Mouse (Mus musculus) stomach, embryonic 15.5 days (tissue): ENCODE measurements around the gene Fdx1l. TPM values are rescaled to one million over a fixed set of nuclear protein-coding genes. Genes with fewer than 3 reads are reported as not detected.

Experiments
- ATAC-seq: fragments of 200-750 bp; cut with Nextera tagmentation; 2 replicates; pipeline ENCODE4 v1.8.0; 2017; ENCODE audit warnings: low read depth, moderate number of reproducible peaks, moderate TSS enrichment; ENCODE audit not compliant: insufficient read depth, low FRiP score
- H3K27ac ChIP-seq: fragments of 300-500 bp; sonication (generic); 2 replicates; pipeline ENCODE4 v1.5.1; 2015; ENCODE audit warnings: mild to moderate bottlenecking, inconsistent platforms
- H3K27me3 ChIP-seq: fragments of 300-500 bp; sonication (generic); replicated peaks from 2 replicates; pipeline ENCODE4 v1.6.1; 2015; ENCODE audit warnings: inconsistent platforms
- H3K36me3 ChIP-seq: fragments of 300-500 bp; sonication (generic); 2 replicates; pipeline ENCODE4 v1.6.1; 2015; ENCODE audit warnings: inconsistent platforms
- H3K4me1 ChIP-seq: fragments of 300-500 bp; sonication (generic); 2 replicates; pipeline ENCODE4 v1.6.1; 2015; ENCODE audit warnings: inconsistent platforms
- H3K4me2 ChIP-seq: fragments of 300-500 bp; sonication (generic); 2 replicates; pipeline ENCODE4 v1.6.1; 2015; ENCODE audit warnings: mild to moderate bottlenecking, inconsistent platforms
- H3K4me3 ChIP-seq: fragments of 300-500 bp; sonication (generic); replicated peaks from 2 replicates; pipeline ENCODE4 v1.5.1; 2015; ENCODE audit warnings: inconsistent platforms
- H3K9ac ChIP-seq: fragments of 300-500 bp; sonication (generic); 2 replicates; pipeline ENCODE4 v1.6.1; 2015; ENCODE audit warnings: inconsistent platforms
- H3K9me3 ChIP-seq: fragments of 300-500 bp; sonication (generic); 2 replicates; pipeline ENCODE4 v1.6.1; 2016; ENCODE audit warnings: inconsistent platforms
- WGBS: fragments of 180-500 bp; shearing (Covaris S2); methylation state at CpG from one replicate; pipeline ENCODE4 v1.1.7; 2015; 5-methylcytosine and 5-hydroxymethylcytosine counted together
- polyA plus RNA-seq: library from polyadenylated mRNA; unstranded; fragments of >200 nt; fragmentation: Nextera tagmentation; extraction: Ambion mirVana; gene quantifications from 2 replicates; pipeline ENCODE4 v1.2.1, GENCODE M21; 2015

The Fdx1l gene
- polyA plus RNA-seq, 1 experiment from 2014 or later = 57.6 TPM

DNA sequence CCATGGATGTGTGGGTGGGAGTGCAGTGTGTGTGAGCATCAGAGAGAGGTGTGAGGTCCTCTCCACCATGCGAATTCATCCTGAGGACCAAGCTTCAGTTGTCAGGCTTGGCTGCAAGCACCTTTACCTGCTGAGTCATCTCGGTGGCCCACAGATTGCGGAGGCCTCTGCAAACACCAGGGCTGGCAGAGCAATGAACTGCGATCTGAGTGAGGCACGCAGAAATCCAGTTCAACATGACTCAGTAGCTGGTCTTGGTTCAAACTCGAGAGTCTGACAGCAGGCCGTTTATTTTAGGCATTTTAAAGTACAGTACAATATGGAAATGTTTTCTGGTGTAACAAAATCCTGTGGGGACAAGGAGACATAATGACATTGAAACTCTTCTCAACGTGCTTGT is 24.4 kb upstream of the Fdx1l start:
- Histone ChIP-seq H3K9me3 (no peaks in the 10 kb centered on the region), H3K4me2 (no peak overlapping the region), H3K36me3 (no peaks in the 10 kb centered on the region), H3K27ac (no peak overlapping the region), H3K9ac (no peak overlapping the region), H3K4me1 (no peaks in the 10 kb centered on the region), H3K27me3 (no peaks in the 10 kb centered on the region), H3K4me3 (no peak overlapping the region)
- WGBS = 62% methylated on average over 8 of the region's 8 CpGs
- no peak for ATAC-seq

DNA sequence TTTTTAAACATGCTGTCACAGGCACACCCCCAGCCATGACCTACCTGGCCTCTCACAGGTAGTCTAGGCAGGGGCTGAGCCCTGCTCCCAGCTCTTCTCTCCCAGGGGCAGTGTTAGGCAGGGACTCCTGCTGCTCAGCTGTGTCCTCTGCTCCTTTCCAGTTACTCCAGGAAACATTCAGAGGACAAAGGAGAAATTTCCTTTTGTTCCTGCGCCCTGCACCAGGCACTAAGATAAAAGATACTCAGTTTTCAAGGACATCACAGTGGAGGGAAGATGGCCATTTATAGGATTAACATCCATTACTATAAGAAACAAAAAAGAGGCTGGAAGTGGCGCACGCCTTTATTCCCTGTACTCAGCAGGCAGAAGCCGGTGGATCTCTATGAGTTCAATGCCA is 22.5 kb upstream of the Fdx1l start:
- H3K4me1 ChIP-seq = peaks cover under 1% of the 10 kb centered on the region; the same call in 1 of the 2 replicates
- no peak overlapping the region for H3K4me3 ChIP-seq
- WGBS = 87% methylated on average over 4 of the region's 4 CpGs

DNA sequence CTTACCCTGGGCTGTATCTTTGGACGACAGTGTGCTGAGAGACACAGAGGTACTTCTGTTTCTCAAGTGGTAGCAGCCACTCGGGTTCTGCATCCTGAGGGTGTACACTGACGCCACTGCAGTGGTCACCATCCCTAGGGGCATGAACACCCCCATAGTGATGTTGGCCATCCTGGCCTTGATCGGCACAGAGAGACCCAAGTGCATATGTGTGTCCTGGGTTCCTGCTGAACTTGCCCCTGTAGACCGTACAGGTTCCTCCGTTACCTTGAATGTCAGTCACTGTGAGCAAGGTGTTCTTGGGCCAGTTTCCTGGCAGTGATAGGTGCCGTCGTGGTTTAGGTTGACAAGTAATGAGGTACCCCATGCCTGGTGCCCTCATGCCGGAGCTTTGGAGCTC is 20.0 kb upstream of the Fdx1l start:
- Histone ChIP-seq H3K9me3 (no peaks in the 10 kb centered on the region), H3K9ac (no peak overlapping the region), H3K27me3 (no peaks in the 10 kb centered on the region), H3K27ac (no peak overlapping the region), H3K4me3 (no peak overlapping the region), H3K4me1 (peaks cover 11% of the 10 kb centered on the region), H3K36me3 (peaks cover 19% of the 10 kb centered on the region), H3K4me2 (no peak overlapping the region)
- 93% methylated on average over 9 of the region's 9 CpGs for WGBS
- no peak for ATAC-seq

More for the DNA sequence above, 22.5 kb upstream of the Fdx1l start:
- Histone ChIP-seq H3K27ac (no peak overlapping the region), H3K27me3 (no peaks in the 10 kb centered on the region), H3K9ac (no peak overlapping the region), H3K36me3 (no peaks in the 10 kb centered on the region), H3K9me3 (no peaks in the 10 kb centered on the region), H3K4me2 (no peak overlapping the region)
- no peak for ATAC-seq

DNA sequence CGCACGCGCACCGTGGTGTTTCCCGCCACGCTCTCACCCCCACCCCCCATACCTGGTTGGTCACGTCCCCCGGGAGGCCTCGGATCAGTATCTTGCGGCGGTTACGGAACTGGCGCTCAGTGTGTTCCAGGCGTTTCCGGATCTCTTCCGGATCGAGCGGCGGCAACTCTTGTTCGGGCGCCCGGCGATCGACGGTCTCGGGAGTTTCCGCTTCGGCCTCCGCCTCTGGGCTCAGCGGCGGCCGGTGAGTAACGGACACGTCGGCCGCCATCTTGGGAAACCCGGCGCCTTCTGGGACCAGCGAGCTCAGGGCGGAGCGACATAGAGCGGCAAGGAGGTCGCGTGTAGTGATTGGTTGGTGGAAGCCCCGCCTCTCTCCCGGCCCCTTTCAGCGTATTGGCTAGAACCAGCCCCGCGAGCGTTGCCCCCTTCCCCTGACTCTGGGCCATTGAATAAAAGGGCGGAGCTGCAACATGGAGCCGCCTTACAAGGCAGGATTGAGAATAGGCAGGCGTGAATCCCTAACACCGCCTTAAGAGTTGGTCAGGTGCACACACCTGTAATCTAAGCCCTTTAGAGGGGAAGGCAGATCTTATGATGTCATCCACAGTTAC is 18.4 kb upstream of the Fdx1l start, which contains the start of the genes Gm38431 and Raver1:
Gm38431 (minus strand) TSS at position 291 of the 614 bp plus-strand sequence.
Raver1 (minus strand) TSS at position 302 of the 614 bp plus-strand sequence.
- Histone ChIP-seq H3K4me2 (peak within 1 kb of the TSS; percentile 71), H3K4me1 (peaks cover 11% of the 10 kb centered on the region), H3K36me3 (peaks cover 28% of the 10 kb centered on the region), H3K9ac (peak within 1 kb of the TSS; percentile 62), H3K9me3 (no peaks in the 10 kb centered on the region), H3K27ac (peak within 1 kb of the TSS; percentile 92), H3K27me3 (no peaks in the 10 kb centered on the region), H3K4me3 (peak within 1 kb of the TSS; percentile 75)
- ATAC-seq = peak; percentile 100
- under 1% methylated on average over 54 of the region's 54 CpGs for WGBS

DNA sequence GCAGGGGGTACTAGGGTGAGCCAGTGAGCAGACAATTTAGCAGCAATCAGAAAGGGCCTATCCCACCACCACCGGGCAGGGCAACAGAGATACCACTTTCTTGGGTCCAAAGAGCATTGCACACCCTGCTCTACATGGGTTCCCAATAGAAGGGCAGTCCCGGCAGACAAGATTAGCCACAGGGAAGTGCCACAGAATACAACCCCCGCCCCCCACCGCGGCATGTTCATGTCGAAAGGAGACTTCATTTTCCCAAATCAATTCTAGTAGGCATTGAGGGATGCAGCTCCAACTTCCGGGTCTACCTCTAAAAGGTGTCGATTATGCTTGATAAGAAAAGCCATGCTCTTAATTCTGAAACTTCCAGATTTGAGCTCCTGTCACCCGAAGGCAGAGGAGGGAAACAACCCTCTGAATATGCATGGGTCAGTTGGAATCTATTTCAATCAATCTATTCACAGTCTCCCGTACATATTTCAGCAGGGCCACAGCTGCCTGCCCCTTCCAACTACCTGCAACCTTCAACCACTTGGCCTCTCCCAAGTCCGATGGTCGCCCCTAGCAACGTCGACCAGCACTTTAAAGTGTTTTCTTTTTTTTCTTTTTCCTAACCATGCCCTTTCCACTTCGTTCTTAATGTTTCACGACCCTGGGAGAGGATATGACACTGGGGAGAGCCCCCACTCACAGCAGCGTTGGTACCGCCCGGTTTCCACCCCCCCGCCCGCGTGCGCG is 17.7 kb upstream of the Fdx1l start:
- ATAC-seq = peak; percentile 3; the same call in 1 of the 2 replicates
- Histone ChIP-seq H3K4me2 (peak overlapping the region; percentile 71), H3K27ac (peak overlapping the region; percentile 92), H3K9ac (peak overlapping the region; percentile 62), H3K36me3 (peaks cover 35% of the 10 kb centered on the region), H3K27me3 (no peaks in the 10 kb centered on the region), H3K4me1 (peaks cover 11% of the 10 kb centered on the region), H3K9me3 (no peaks in the 10 kb centered on the region), H3K4me3 (peak overlapping the region; percentile 75)
- WGBS = 2% methylated on average over 24 of the region's 24 CpGs

DNA sequence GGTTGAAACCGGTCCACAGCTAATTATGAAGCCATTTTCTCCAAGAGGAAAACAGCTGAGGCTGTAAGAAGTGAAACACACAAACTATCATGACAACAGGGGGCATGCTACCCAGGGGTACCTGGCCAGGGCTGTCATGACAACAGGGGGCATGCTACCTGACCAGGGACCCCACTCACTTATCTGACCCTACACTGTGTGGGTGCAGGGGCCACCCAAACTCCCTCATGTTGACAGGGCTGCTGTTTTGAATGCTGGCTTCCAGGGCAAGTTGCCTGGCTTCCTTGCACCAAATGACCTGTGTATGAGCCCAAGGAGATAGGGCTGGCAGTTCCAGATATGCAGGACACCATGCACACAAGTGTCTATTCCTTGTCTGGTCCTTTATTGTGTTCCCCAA is 17.1 kb upstream of the Fdx1l start:
- peak overlapping the region; percentile 92; the same call in 1 of the 2 replicates for H3K27ac ChIP-seq
- no peak for ATAC-seq
- 85% methylated on average over 1 of the region's 1 CpGs for WGBS
- H3K4me3 ChIP-seq = peak overlapping the region; percentile 75
- peak overlapping the region; percentile 71 for H3K4me2 ChIP-seq
- no peaks in the 10 kb centered on the region for H3K9me3 ChIP-seq
- peak overlapping the region; percentile 62; the same call in 1 of the 2 replicates for H3K9ac ChIP-seq
- H3K36me3 ChIP-seq = peaks cover 41% of the 10 kb centered on the region
- H3K27me3 ChIP-seq = no peaks in the 10 kb centered on the region
- H3K4me1 ChIP-seq = peaks cover 11% of the 10 kb centered on the region

DNA sequence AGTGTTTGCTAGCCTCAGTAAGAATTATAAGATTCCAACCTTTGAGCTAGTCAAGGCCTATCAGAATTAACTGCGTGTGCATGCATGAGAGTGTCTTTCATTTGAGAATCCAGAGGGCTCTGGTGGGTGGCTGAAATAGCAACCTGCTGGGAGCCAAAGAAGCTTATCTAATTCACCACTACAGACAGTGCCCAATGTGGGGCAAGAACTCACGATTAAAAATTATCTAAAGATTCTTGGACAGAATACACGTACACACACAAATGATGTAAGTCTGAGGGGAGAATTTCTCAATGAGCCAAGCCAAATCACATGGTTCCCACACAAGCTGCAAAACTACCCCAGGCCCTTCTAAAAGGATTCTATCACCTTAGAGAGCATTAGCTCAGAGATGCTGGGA is 9.9 kb upstream of the Fdx1l start:
- Histone ChIP-seq H3K36me3 (peaks cover 81% of the 10 kb centered on the region), H3K9ac (no peak overlapping the region), H3K4me3 (no peak overlapping the region), H3K9me3 (no peaks in the 10 kb centered on the region), H3K4me1 (no peaks in the 10 kb centered on the region), H3K27ac (no peak overlapping the region), H3K4me2 (no peak overlapping the region), H3K27me3 (no peaks in the 10 kb centered on the region)
- no peak for ATAC-seq
- WGBS = 85% methylated on average over 3 of the region's 3 CpGs

DNA sequence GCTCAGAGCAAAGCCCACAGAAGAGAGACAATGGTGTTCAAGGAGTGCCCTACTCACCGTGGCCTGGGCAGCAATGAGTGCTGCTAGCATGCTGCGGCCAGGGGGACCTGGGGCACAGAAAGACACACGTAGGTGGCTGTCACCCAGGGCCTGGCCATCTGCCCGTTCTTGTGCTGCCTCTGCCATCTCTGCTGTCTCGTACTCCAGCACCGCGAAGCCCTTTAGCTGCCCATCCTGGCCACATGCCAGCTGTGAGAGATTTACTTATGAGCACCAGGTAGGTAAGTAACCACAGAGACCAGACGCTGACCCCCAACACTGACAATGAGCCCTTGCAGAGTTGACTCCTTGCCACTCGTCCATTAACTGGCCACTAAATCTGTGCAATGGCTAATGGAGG is 7.7 kb upstream of the Fdx1l start:
- Histone ChIP-seq H3K27me3 (no peaks in the 10 kb centered on the region), H3K4me1 (no peaks in the 10 kb centered on the region), H3K27ac (no peak overlapping the region), H3K4me3 (no peak overlapping the region), H3K4me2 (no peak overlapping the region), H3K9me3 (no peaks in the 10 kb centered on the region), H3K36me3 (peaks cover 83% of the 10 kb centered on the region), H3K9ac (no peak overlapping the region)
- ATAC-seq = no peak
- 89% methylated on average over 9 of the region's 9 CpGs for WGBS

DNA sequence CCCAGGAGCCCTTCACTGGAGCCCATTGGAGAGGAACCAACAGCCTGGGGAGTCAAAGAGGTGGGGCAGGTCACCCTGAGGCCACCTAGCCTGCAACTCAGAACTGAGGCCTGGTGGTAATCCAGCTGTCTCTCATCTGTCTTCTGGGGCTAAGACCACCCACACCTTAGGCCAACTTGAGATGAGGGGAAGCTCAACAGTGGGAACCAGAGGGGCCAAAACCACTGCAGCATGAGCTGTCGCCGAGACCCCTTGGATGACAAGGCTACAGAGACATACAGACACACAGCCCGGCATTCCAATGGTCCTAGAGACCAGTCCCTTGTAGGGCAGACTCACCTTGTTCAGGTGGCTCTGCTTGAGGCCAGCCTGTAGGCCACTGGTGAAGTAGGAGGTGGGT is 2.2 kb upstream of the Fdx1l start:
- H3K36me3 ChIP-seq = peaks cover 48% of the 10 kb centered on the region
- H3K4me2 ChIP-seq = no peak overlapping the region
- H3K27me3 ChIP-seq = no peaks in the 10 kb centered on the region
- no peaks in the 10 kb centered on the region for H3K9me3 ChIP-seq
- no peak overlapping the region for H3K27ac ChIP-seq
- peaks cover 15% of the 10 kb centered on the region for H3K4me1 ChIP-seq
- H3K4me3 ChIP-seq = no peak overlapping the region
- no peak for ATAC-seq
- no peak overlapping the region for H3K9ac ChIP-seq
- WGBS = 90% methylated on average over 3 of the region's 3 CpGs

DNA sequence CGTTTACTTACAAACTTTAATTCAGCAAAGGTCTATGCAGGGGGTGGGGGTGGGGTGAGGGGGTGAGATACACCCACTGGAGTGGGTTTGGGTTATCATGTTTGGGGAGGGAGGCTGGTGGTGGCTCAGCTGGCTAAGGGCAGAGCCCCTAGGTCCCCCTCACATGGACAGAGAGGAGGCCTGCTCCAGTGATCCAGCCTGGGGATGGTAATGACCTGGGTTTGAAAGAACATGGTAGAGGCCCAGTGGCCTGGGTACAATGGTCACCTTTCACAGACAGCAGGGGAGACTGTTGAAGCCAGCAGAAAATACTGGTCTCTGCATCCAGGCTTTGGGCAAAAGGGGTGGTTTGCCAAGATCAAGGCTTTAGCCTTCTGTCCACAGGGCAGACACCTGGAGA is 759 bp upstream of the Fdx1l start:
- Histone ChIP-seq H3K27me3 (no peaks in the 10 kb centered on the region), H3K9ac (no peak overlapping the region), H3K27ac (peak overlapping the region; percentile 52; the same call in 1 of the 2 replicates), H3K4me1 (peaks cover 15% of the 10 kb centered on the region), H3K4me2 (no peak overlapping the region), H3K4me3 (no peak overlapping the region), H3K36me3 (peaks cover 39% of the 10 kb centered on the region), H3K9me3 (no peaks in the 10 kb centered on the region)
- no peak for ATAC-seq
- WGBS = 81% methylated on average over 1 of the region's 1 CpGs

DNA sequence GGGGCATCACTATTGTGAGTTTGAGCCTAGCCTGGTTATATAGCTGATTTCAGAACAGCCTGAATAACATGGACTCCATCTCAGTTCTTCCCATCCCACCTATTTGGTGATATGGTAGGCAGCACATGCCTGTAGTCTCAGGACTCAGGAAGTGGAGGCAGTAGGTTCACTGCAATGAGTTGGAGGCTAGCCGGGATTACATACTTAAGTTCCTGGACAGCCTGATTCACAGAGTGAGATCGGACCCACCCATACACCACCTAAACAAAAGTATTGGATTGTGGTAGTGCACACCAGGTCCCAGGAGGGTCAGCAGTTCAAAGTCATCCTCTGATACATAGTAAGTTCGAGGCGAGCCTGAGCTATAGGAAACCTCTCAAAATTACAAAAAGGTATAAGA is 773 bp downstream of the Fdx1l start:
- Histone ChIP-seq H3K27ac (peak overlapping the region; percentile 52), H3K4me3 (peak overlapping the region; percentile 93), H3K36me3 (peaks cover 25% of the 10 kb centered on the region), H3K4me2 (peak overlapping the region; percentile 91), H3K27me3 (no peaks in the 10 kb centered on the region), H3K4me1 (peaks cover 15% of the 10 kb centered on the region), H3K9me3 (no peaks in the 10 kb centered on the region), H3K9ac (peak overlapping the region; percentile 90)
- WGBS = 9% methylated on average over 4 of the region's 4 CpGs
- 0 out of 2 replicates have a peak, but pooled peaks have one; percentile 14 for ATAC-seq

DNA sequence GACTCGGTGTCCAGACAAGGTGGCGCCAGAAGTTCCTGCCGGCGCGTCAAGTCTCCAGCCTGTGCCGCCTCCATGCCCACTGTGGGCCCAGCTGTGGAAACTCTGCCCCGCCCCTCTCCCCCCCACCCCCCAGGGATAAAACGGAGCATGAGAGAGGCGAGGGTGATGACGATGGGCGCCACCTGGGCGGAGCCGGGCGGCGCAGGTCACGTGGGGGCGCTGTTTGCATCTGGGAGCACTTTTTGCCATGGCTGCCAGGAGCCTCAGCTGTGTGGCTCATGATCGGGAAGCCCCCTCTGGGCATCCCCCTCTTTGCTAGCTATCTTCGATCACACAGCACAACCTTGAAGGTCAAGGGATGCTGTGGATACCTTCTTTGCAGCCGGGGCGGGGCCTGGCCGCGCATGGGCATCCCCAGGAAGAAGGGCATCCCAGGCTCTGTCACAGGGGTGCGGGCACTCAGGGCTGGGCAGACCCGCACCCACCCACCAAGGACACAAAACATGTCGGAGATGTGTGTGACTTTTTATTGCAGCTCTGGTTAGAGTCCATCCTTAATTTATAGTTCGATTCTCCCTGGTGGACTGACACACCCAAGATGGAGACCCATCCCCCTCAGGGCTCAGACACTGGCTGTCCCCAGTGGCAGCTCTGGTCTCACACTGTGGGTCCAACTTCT is 6.3 kb downstream of the Fdx1l start, which contains the start of gene Zglp1:
Zglp1 (minus strand) TSS at position 88 of the 679 bp plus-strand sequence.
- Histone ChIP-seq H3K36me3 (peaks cover 27% of the 10 kb centered on the region), H3K27me3 (no peaks in the 10 kb centered on the region), H3K9me3 (no peaks in the 10 kb centered on the region)

More for the DNA sequence above, 6.3 kb downstream of the Fdx1l start, which contains the start of gene Zglp1:
- no peak for ATAC-seq
- H3K27ac ChIP-seq = no peak within 1 kb of the TSS
- no peak within 1 kb of the TSS for H3K4me3 ChIP-seq
- H3K4me1 ChIP-seq = 0 out of 2 replicates have a peak, but pooled peaks cover 7% of the 10 kb centered on the region
- no peak within 1 kb of the TSS for H3K4me2 ChIP-seq
- WGBS = 83% methylated on average over 27 of the region's 27 CpGs
- no peak within 1 kb of the TSS for H3K9ac ChIP-seq
